Mouse (Mus musculus) adipocyte (in vitro differentiated cells): ENCODE data around the gene Epop.

Experiments used
- DNase-seq: peaks from one replicate; pipeline ENCODE4 v3.0.0-alpha.2; 2016; ENCODE audit warnings: low spot score

Epop gene

DNA sequence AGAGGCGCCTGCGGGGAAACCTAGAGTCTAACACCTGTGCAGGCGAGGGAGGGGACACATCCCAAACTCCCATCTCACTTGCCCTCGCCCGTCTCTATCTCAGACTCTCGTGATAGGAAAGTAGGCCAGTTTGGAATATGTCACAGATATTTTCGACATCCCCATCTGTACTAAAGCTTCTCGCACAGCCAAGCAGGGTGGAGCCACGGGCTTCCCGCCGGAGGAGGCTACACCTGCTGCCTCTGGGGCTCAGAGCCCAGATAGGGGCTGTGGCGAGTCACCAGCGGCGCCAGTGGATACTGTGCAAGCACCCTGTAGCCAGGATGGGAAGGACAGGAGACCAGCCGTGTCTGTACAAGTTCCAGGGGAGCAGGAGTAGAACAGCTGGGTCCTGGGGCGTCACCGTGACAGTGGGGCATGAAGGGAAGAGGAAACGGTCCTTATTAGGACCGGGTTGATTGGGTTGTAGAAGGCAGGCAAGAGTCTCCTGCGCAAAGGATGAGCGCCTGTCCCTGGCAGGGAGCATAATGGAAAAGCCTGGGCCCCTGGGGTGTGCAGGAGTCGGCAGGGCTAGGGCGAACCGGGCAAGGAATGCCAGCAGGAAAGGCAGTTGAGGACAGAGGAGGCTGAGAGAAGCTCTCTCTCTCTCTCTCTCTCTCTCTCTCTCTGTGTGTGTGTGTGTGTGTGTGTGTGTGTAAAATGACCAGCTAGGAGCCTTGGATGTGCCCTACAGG is 39.1 kb downstream of the Epop start:
- DNase-seq = no peak

DNA sequence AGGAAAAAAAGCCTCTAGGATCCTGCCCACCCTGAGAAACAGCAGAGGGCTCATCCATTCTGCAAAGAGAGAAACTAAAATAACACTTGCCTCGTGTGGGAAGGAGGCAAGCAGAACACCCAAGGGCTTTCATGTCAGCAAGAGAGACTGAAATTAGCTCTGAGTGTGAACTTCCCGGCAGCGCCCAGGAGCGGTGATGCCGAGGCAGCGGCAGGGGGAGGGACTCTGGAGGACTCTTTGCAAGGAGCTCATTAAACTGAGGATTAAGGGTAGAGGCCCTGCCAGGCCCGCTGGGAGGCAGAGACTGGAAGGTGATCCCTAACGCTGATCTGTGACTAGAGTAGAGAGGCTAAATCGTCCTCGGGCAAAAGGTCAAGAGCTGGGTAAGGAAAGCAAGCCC is 40.3 kb downstream of the Epop start:
- no peak for DNase-seq

GRCm38 (mm10) chr11:97585932-97586331 is 43.6 kb downstream of the Epop start:
- DNase-seq = no peak

- DNase-seq = no peak
These were observed 45.0 kb downstream of the Epop start for GRCm38 (mm10) chr11:97584476-97584875.

DNA sequence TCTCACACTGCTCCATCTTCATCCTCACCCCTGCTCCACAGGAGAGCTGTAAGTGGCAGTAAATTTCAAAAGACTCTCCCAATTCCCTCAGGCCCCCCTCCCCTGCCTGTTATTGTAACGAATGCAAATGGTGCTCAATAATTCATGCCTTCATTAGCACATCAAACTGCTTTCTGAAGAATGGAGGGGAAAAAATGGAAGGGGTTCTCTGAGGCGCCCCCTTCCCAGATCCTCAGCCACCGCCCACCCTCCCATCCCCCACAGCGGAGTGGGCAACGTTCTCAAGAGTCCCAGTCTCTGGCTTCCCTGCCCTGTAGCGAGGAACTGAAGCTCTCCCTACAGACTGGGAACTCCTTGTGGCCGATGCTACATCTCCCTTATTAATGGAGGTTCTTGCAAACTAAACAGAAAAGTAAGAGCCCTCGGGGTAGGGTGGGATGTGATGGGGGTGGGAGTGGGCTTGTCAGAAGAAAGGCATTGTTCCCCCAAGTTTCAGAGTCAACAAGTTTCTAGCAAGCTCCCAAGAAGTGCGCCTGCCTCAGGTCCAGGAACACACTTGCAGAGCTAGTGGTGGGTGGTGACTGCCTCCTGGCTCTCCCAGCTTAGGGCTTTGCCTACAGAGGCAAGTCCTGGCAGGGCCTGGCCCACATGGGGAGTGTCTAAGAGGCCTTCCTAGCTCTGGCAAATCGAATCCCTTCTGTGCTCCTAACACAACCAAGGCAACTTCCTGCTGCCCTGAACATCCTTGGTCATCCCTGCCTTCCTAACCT is 50.2 kb downstream of the Epop start:
- no peak for DNase-seq

DNA sequence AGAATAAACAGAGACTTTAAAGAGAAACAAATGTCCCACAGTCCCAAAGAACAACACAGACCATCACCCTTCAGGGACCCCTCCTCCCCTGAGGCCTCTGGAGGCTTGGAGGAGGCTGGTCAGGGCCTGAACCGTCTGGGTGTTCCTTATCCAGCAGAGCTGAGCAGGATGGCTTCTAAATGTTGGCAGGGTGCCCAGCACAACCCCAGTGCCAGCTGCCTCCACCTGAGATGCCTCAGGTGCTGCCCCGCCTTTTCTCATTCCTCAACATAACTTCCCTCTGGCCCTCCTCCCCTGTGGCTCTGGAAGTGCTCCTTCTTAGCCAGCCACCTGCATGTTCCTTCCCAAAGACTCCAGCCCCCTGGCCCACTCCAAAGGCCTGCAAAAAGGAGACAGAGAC is 51.2 kb downstream of the Epop start:
- no peak for DNase-seq
